Mouse (Mus musculus): ENCODE data around the gene Olfr38.

Gene Olfr38

GRCm38 (mm10) chr6:42756104-42756503, at the start of gene Olfr38:
Gene Olfr38 (plus strand): TSS chr6:42756404.
- no peak for DNase-seq (ENCODE audit: low spot score)

GRCm38 (mm10) chr6:42709291-42710211, 46.7 kb upstream of the Olfr38 start, which contains the start of gene Tcaf1:
Gene Tcaf1 (minus strand): TSS chr6:42710088.
- peak; percentile 61 for DNase-seq (ENCODE audit: low spot score)

- no peak for DNase-seq (ENCODE audit: low spot score)
Observed at GRCm38 (mm10) chr6:42714668-42715067, 41.5 kb upstream of the Olfr38 start.

DNA sequence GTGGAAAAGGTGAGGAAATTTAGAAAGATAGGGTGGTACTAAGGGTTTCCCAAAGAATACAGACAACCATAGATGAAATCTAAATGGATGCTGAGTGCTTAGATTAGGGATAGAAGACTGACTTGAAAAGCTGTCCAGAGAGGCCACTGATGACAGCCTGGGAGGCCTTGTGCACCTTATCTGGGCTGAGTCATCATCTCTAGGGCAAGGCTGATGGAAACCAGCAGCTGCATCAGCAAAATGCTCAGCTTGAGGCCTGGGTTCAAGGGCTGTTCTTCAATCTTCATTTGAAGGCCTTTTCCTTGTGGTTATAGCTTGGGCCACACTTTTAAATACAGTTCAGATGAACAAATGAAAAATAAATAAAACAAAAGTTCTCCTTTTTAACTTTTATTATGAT, 38.2 kb upstream of the Olfr38 start:
- DNase-seq (ENCODE audit: low spot score), result no peak

- DNase-seq (ENCODE audit: low spot score), result no peak
Observed at GRCm38 (mm10) chr6:42739071-42739470, 17.1 kb upstream of the Olfr38 start, which contains the start of gene Olfr453. Gene Olfr453 (plus strand): TSS chr6:42739371.

DNA sequence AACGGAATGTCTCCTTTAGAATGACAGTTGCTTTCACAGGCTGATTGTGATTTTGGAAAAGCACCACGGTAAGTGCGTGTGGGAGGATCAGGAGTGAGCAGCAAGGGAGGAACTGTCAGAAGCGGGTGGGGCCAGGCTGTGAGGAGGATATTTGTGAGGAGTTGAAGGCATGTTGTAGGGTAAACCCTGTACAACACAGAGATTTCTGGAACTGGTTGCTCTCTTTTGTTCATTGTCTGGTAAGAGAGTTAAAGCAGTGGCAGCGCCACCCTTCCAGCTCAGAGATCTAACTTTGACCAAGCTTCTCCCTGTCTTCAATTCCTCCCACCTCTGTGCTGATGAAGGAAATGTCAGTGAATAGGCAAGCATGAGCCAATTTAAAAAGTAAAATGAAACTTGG, 13.9 kb upstream of the Olfr38 start:
- no peak for DNase-seq (ENCODE audit: low spot score)

GRCm38 (mm10) chr6:42747846-42748245, 8.4 kb upstream of the Olfr38 start:
- DNase-seq (ENCODE audit: low spot score), result no peak

GRCm38 (mm10) chr6:42777066-42777465, 20.9 kb downstream of the Olfr38 start:
- no peak for DNase-seq (ENCODE audit: low spot score)

DNA sequence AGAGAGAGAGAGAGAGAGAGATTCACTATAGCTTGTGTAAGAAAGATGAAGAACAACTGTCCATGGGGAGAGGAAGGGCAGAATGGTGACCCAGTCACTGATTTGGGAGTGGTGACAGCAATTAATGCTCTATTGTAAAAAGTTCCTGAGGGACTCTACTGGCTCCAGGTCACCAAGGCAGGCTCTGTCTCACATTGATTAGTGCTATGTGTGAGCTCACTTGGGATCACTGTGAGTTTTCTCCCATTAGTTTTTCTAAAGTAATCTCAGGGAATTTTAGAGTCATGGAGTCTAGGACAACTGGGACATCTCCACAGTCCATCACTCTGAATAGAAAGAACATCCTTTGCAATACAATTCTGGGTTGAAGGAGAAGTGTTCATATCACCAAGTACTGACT, 28.6 kb downstream of the Olfr38 start, which contains the start of gene Olfr452:
Gene Olfr452, plus strand, starts transcription at position 301 of the 400 bp plus-strand sequence.
- DNase-seq (ENCODE audit: low spot score), result no peak

DNA sequence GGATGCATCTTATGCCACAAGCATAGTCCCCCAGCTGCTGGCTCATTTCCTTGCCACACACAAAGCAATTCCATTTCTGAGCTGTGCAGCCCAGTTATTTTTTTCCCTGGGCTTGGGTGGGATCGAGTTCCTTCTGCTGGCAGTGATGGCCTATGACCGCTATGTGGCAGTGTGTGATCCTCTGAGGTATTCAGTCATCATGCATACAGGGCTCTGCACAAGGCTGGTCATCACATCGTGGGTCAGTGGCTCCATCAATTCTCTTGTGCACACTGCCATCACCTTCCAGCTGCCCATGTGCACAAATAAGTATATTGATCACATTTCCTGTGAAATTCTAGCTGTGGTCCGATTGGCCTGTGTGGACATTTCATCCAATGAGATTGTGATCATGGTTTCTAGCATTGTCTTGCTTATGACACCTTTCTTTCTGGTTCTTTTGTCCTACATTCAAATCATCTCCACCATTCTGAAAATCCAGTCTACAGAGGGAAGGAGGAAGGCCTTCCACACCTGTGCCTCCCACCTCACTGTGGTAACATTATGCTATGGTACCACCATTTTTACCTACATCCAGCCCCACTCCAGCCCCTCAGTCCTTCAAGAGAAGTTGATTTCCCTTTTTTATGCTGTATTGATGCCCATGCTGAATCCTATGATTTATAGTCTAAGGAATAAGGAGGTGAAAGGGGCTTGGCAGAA, 34.2 kb downstream of the Olfr38 start:
- DNase-seq (ENCODE audit: low spot score), result no peak

DNA sequence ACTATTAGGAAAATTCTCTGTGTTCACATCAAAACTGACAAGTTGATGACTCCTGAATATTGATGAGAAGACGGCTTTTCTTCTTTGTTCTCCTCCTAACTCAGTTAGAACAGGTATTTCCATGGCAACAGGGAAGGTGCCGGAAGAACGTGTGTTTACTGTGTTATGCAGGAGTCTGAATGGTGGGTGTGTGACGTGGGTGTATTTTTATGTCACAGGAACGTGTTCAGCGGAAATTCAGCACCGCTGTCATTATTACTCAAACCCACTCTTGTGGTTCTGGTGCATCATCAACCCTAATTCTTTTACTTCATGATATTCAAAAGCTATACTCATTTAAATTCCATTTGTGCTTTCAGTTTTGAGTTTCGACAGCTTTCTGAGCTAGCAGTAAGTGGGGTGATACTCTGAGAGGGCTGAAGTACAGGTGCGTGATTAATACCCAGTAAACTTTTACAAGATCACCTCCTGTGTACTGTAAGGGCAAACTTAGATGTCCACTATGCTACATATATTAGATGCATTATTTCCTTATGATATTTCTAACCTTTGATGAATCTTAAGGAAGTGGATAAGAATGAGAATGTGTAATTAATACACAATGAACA, 34.8 kb downstream of the Olfr38 start:
- DNase-seq (ENCODE audit: low spot score), result no peak

DNA sequence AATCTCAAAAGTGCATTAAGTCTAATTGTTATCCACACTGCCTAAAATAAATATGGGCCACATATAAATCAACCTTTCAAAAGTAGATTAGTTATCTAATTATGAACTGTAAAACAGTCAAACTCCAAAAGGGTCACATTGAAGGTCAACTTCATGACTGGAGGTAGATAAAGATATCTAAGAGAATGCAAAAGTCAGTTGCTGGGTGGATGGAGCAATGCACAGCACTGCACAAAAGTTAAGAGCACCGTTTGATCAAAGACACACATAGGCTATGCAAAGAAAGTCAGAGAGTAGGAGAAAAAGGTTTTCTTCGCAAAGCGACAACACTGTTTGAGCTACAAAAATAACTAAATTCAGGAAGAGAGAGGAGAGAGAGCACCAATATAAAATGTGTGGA, 38.8 kb downstream of the Olfr38 start:
- DNase-seq (ENCODE audit: low spot score), result no peak

- no peak for DNase-seq (ENCODE audit: low spot score)
Observed at GRCm38 (mm10) chr6:42811639-42812038, 55.4 kb downstream of the Olfr38 start, which contains the start of gene Olfr450. Gene Olfr450 (plus strand): TSS chr6:42811939.

Data from testis, postnatal 14 days (tissue).